Mouse (Mus musculus) testis, adult 2 months (tissue): ENCODE measurements at regions not wholly inside any gene's neighbourhood (a gene's known extent, or its start where the extent isn't known, plus 50 kb on each side); places are given as distances from the start of the nearest gene placed in this dataset.

ENCODE experiments used
- CTCF ChIP-seq: fragments of 200-500 bp; IDR thresholded peaks from 2 replicates; pipeline ENCODE4 v1.5.1; 2012; ENCODE audit warnings: low read depth, mild to moderate bottlenecking, inconsistent platforms, low read length, moderate library complexity; ENCODE audit not compliant: control insufficient read depth, insufficient read depth, insufficient replicate concordance
- POLR2A ChIP-seq: fragments of 200-500 bp; IDR thresholded peaks from 2 replicates; pipeline ENCODE4 v1.6.1; 2012; ENCODE audit warnings: low read depth, mild to moderate bottlenecking, inconsistent platforms, low read length, moderate library complexity; ENCODE audit not compliant: control insufficient read depth

- no peak for TF ChIP-seq CTCF
- TF ChIP-seq POLR2A, result no peak
Observed at GRCm38 (mm10) chr6:143559316-143559715, 392.3 kb downstream of the Etnk1 start.
